Comparison of ENCODE assay signal across 23 mouse cellular contexts in the genomic region with DNA sequence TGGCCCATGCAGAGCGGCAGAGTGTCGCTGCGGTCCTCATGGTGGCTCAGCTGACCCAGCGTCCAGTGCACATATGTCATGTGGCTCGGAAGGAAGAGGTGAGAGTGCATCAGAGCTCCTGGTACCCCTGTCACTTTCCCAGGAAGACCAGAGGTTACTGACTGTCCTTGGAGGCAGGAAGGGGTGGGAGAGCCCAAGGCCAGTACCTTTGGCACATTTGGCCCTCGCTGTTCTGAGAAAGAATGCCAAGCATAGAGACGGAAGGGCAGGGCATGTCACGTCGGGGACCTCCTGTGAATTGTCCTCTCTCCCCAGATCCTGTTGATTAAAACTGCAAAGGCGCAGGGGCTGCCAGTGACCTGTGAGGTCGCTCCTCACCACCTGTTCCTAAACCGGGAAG. TPM values are rescaled to one million over a fixed set of nuclear protein-coding genes. Genes with fewer than 3 reads are reported as not detected.
DNase-seq lines count a peak whose midpoint lies in the region; ATAC-seq lines count a peak whose summit lies in the region.
"Had no signal": no experiment of that assay in that cellular context is flagged by ENCODE, and none has a peak within 500 bp of the region (broad histone marks: within the 10 kb centered on the region; RNA-seq: fewer than 3 reads in every experiment).

No protein-coding gene starts in this region.

- no peaks in the 10 kb centered on the region for H3K27me3 ChIP-seq in heart, embryonic 12.5 days (replicated peaks)
- H3K27me3 ChIP-seq in intestine, embryonic 15.5 days (replicated peaks) = no peaks in the 10 kb centered on the region
- H3K27me3 ChIP-seq: embryonic facial prominence, embryonic 12.5 days; forebrain, embryonic 13.5 days; forebrain, embryonic 15.5 days had no signal

- peak; percentile 38 for DNase-seq in adrenal gland, postnatal 10 days
- no peak for DNase-seq in adrenal gland, postnatal 4 days (ENCODE audit: low spot score in 2 of 2)
- DNase-seq in heart, adult 11 months = peak; percentile 91
- DNase-seq: cerebellum, adult 11-12 months; cerebellum, adult 2 months; cerebellum, adult 9-10 months; cerebellum, postnatal 10 days; cerebellum, postnatal 25 days; forebrain, postnatal 0 days had no signal

- no peaks in the 10 kb centered on the region for H3K9me3 ChIP-seq in heart, embryonic 12.5 days (replicated peaks)
- no peaks in the 10 kb centered on the region for H3K9me3 ChIP-seq in intestine, embryonic 15.5 days
- H3K9me3 ChIP-seq: embryonic facial prominence, embryonic 10.5 days; embryonic facial prominence, embryonic 12.5 days; forebrain, embryonic 13.5 days; forebrain, embryonic 15.5 days had no signal

- no peak overlapping the region for H3K4me2 ChIP-seq in heart, embryonic 12.5 days
- H3K4me2 ChIP-seq in intestine, embryonic 15.5 days (replicated peaks) = no peak overlapping the region
- H3K4me2 ChIP-seq: embryonic facial prominence, embryonic 12.5 days; forebrain, embryonic 13.5 days; forebrain, embryonic 15.5 days had no signal

- no peak overlapping the region for H3K9ac ChIP-seq in heart, embryonic 12.5 days
- H3K9ac ChIP-seq in intestine, embryonic 15.5 days = no peak overlapping the region
- H3K9ac ChIP-seq: embryonic facial prominence, embryonic 12.5 days; forebrain, embryonic 13.5 days; forebrain, embryonic 15.5 days; forebrain, postnatal 0 days had no signal

- H3K36me3 ChIP-seq in heart, embryonic 12.5 days = peaks cover 100% of the 10 kb centered on the region
- peaks cover 79% of the 10 kb centered on the region for H3K36me3 ChIP-seq in intestine, embryonic 15.5 days

- no peaks in the 10 kb centered on the region for H3K4me1 ChIP-seq in heart, embryonic 12.5 days (replicated peaks)
- no peaks in the 10 kb centered on the region for H3K4me1 ChIP-seq in intestine, embryonic 15.5 days (replicated peaks)
- H3K4me1 ChIP-seq: embryonic facial prominence, embryonic 10.5 days; embryonic facial prominence, embryonic 12.5 days; forebrain, embryonic 13.5 days; forebrain, embryonic 15.5 days had no signal

- no peak for ATAC-seq in heart, embryonic 12.5 days (ENCODE audit: insufficient number of reproducible peaks, low FRiP score)
- no peak for ATAC-seq in intestine, embryonic 15.5 days
- ATAC-seq: forebrain, embryonic 13.5 days; forebrain, embryonic 15.5 days; forebrain, postnatal 0 days had no signal

- WGBS in heart, embryonic 12.5 days = 91% methylated on average over 12 of the region's 12 CpGs
- WGBS in intestine, embryonic 15.5 days = 91% methylated on average over 12 of the region's 12 CpGs

- no peak overlapping the region for H3K4me3 ChIP-seq in heart, embryonic 12.5 days
- no peak overlapping the region for H3K4me3 ChIP-seq in intestine, embryonic 15.5 days (replicated peaks)
- H3K4me3 ChIP-seq: embryonic facial prominence, embryonic 10.5 days; embryonic facial prominence, embryonic 12.5 days; forebrain, embryonic 13.5 days; forebrain, embryonic 15.5 days had no signal

- H3K27ac ChIP-seq in heart, embryonic 12.5 days (ENCODE audit: poor library complexity, severe bottlenecking) = no peak overlapping the region
- no peak overlapping the region for H3K27ac ChIP-seq in intestine, embryonic 15.5 days
- H3K27ac ChIP-seq: embryonic facial prominence, embryonic 10.5 days; embryonic facial prominence, embryonic 12.5 days; forebrain, embryonic 13.5 days; forebrain, embryonic 15.5 days had no signal

RNA-seq across cellular contexts. Expression of a gene that starts 18.6 kb away (rescaled TPM):
- 10 to 100 TPM; 29.3 to 41.2 TPM for total RNA-seq in adrenal gland, postnatal 10 days (2021)
- total RNA-seq in adrenal gland, postnatal 4 days (2021) = 10 to 100 TPM; 33.0 to 40.2 TPM
- polyA plus RNA-seq in heart, embryonic 12.5 days (2016; fragmentation: Nextera tagmentation; extraction: Ambion mirVana) = 38.4 and 39.2 TPM in 2 replicates
- 24.2 and 25.2 TPM in 2 replicates for polyA plus RNA-seq in intestine, embryonic 15.5 days (2015; fragmentation: Nextera tagmentation; extraction: Ambion mirVana)

RNA-seq across cellular contexts. Expression of a gene that starts 24.5 kb away (rescaled TPM):
- total RNA-seq in adrenal gland, postnatal 10 days (2021) = 10 to 100 TPM; 14.1 to 16.0 TPM
- total RNA-seq in adrenal gland, postnatal 4 days (2021) = 10 to 100 TPM; 18.8 to 20.9 TPM
- 7.9 and 8.0 TPM in 2 replicates for polyA plus RNA-seq in heart, embryonic 12.5 days (2016; fragmentation: Nextera tagmentation; extraction: Ambion mirVana)
- polyA plus RNA-seq in intestine, embryonic 15.5 days (2015; fragmentation: Nextera tagmentation; extraction: Ambion mirVana) = 12.8 and 15.1 TPM in 2 replicates

RNA-seq across cellular contexts. Expression of a gene that starts 25.1 kb away (rescaled TPM):
- total RNA-seq in adrenal gland, postnatal 10 days (2021) = 100 to 1,000 TPM; 123 to 129 TPM
- total RNA-seq in adrenal gland, postnatal 4 days (2021) = 100 to 1,000 TPM; 109 to 115 TPM
- 102 and 107 TPM in 2 replicates for polyA plus RNA-seq in heart, embryonic 12.5 days (2016; fragmentation: Nextera tagmentation; extraction: Ambion mirVana)
- polyA plus RNA-seq in intestine, embryonic 15.5 days (2015; fragmentation: Nextera tagmentation; extraction: Ambion mirVana) = 164 and 171 TPM in 2 replicates

RNA-seq across cellular contexts. Expression of a gene that starts 32.9 kb away (rescaled TPM):
- not detected for total RNA-seq in adrenal gland, postnatal 10 days (2021)
- not detected for total RNA-seq in adrenal gland, postnatal 4 days (2021)
- not detected in 2 replicates for polyA plus RNA-seq in heart, embryonic 12.5 days (2016; fragmentation: Nextera tagmentation; extraction: Ambion mirVana)
- not detected in 2 replicates for polyA plus RNA-seq in intestine, embryonic 15.5 days (2015; fragmentation: Nextera tagmentation; extraction: Ambion mirVana)
- total RNA-seq: adrenal gland, adult 18-20 months; adrenal gland, postnatal 36 days; forebrain, postnatal 0 days; MEL had no signal
- polyA plus RNA-seq: brain, embryonic 14.5 days; C2C12; cerebellum, adult 2 months; cortical plate, adult 2 months; embryonic facial prominence, embryonic 10.5 days; embryonic facial prominence, embryonic 12.5 days; embryonic facial prominence, embryonic 14.5 days; forebrain, embryonic 11.5 days; forebrain, embryonic 13.5 days; forebrain, embryonic 15.5 days; forebrain, postnatal 0 days had no signal

RNA-seq across cellular contexts. Expression of a gene that starts 34.9 kb away (rescaled TPM):
- under 1 TPM; 0.60 to 0.76 TPM for total RNA-seq in adrenal gland, postnatal 10 days (2021)
- under 1 TPM; 0.34 to 0.50 TPM for total RNA-seq in adrenal gland, postnatal 4 days (2021)
- 0.39 and 0.47 TPM in 2 replicates for polyA plus RNA-seq in heart, embryonic 12.5 days (2016; fragmentation: Nextera tagmentation; extraction: Ambion mirVana)
- 0.26 and 0.34 TPM in 2 replicates for polyA plus RNA-seq in intestine, embryonic 15.5 days (2015; fragmentation: Nextera tagmentation; extraction: Ambion mirVana)
- total RNA-seq: adrenal gland, adult 18-20 months; adrenal gland, postnatal 36 days; MEL had no signal

Comparison
In these comparisons a context has a peak if more than half of its experiments do, and no peak if none do; other contexts are left out.
1. DNase-seq: peak in adrenal gland, postnatal 10 days (single experiment) and heart, adult 11 months (single experiment); none in adrenal gland, postnatal 4 days (0 of 2).